Mouse (Mus musculus): ENCODE results near the gene Plxdc1. TPM values are rescaled to one million over a fixed set of nuclear protein-coding genes. Genes with fewer than 3 reads are reported as not detected.
"Not testable (repeated sequence)": the region's sequence is repeated elsewhere in the genome, so short reads cannot be mapped to it uniquely, and the experiment has no call there.

The Plxdc1 gene
- total and polyA plus RNA-seq, 2 experiments, result 0.28 to 1.2 TPM

DNA sequence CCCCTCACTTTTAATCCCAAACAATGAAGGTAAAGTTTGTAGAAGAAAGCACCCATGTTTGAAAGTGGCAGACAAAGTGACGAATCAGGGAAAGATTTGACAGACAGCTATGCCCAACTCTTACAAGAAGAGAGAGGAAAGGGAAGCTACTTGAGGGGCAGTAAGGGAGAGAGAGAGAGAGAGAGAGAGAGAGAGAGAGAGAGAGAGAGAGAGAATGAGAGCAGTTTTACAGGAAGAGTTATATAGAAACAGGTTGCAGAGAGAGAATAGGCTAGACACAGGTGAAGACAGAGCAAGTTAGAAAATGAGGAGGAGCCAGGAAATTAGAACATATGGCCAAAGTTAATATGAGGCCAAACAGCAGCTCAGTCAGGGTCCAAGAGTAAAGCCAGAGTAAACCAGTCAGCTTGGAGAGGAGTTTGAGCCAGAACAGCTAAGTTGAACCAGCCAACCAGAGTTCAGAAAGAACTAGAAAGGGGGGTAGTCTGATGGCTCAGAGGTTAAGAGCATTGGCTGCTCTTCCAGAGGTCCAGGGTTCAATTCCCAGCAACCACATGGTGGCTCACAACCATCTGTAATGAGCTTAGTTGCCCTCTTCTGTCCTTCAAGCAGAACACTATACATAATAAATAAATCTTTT is 33.8 kb downstream of the Plxdc1 start:
- no peaks in the 10 kb centered on the region for H3K36me3 ChIP-seq (ENCODE audit: control insufficient read depth, insufficient read depth, low read length)
- no peak overlapping the region for H3K27ac ChIP-seq (replicated peaks; ENCODE audit: insufficient read depth, low read depth, low read length)
- TF ChIP-seq POLR2A (IDR thresholded peaks at IDR 0.05; ENCODE audit: extremely low read depth, insufficient read depth, low read length), result no peak
- TF ChIP-seq CTCF (IDR thresholded peaks at IDR 0.05; ENCODE audit: low read depth, low read length), result no peak
- H3K79me2 ChIP-seq (ENCODE audit: control insufficient read depth, insufficient read depth, low read length), result no peaks in the 10 kb centered on the region
- no peaks in the 10 kb centered on the region for H3K4me1 ChIP-seq (ENCODE audit: control insufficient read depth, insufficient read depth, low read length)
- H3K27me3 ChIP-seq (ENCODE audit: control insufficient read depth, insufficient read depth, low read length), result no peaks in the 10 kb centered on the region
- DNase-seq (ENCODE audit: extremely low read depth, low read depth, low spot score), result no peak
- 88% methylated on average over 1 of the region's 1 CpGs for WGBS
- H3K4me3 ChIP-seq (ENCODE audit: insufficient read depth, low read depth, low read length), result no peak overlapping the region
- H3K9ac ChIP-seq (ENCODE audit: low read depth, low read length), result no peak overlapping the region

DNA sequence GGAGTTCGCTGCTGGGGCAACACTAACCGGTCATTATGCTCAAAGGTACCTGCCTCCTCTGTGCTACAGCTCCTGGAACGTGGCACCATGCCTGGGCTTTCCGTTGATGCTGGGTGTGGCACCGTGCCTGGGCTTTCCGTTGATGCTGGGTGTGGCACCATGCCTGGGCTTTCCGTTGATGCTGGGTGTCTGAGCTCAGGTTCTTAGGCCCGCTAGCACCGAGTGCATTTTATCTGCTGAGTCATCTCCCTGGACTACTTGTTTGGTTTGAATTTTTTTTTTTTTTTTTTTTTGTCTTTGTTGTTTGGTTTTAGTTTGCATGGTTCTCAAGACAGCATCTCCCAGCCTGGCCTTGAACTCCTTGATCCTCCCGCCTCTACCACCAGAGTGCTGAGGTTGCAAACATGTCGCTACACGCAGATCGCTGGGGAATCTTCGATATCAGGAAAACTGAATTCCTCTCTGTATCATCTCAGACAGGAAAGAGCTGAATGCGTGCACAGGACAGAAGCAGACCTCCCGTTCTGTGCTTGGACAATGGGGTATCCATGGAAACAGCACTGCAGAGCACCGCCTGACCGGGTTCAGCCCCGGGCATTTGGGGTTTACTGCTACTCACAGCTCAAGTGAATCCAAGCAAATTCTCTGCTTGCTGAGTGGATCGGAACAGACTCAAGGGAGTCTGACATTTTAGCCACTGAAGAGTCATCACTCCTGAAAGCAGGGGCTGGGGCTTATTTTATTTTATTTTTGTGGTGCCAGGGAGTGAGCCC is 36.4 kb downstream of the Plxdc1 start:
- no peak for DNase-seq (ENCODE audit: extremely low read depth, low read depth, low spot score)
- Histone ChIP-seq H3K36me3 (ENCODE audit: control insufficient read depth, insufficient read depth, low read length) (no peaks in the 10 kb centered on the region), H3K27ac (replicated peaks; ENCODE audit: insufficient read depth, low read depth, low read length) (no peak overlapping the region), H3K27me3 (ENCODE audit: control insufficient read depth, insufficient read depth, low read length) (no peaks in the 10 kb centered on the region), H3K4me3 (ENCODE audit: insufficient read depth, low read depth, low read length) (no peak overlapping the region), H3K9ac (ENCODE audit: low read depth, low read length) (no peak overlapping the region), H3K79me2 (ENCODE audit: control insufficient read depth, insufficient read depth, low read length) (no peaks in the 10 kb centered on the region), H3K4me1 (ENCODE audit: control insufficient read depth, insufficient read depth, low read length) (no peaks in the 10 kb centered on the region)
- no peak for TF ChIP-seq CTCF (IDR thresholded peaks at IDR 0.05; ENCODE audit: low read depth, low read length)
- no peak for TF ChIP-seq POLR2A (IDR thresholded peaks at IDR 0.05; ENCODE audit: extremely low read depth, insufficient read depth, low read length)
- 64% methylated on average over 20 of the region's 20 CpGs for WGBS

DNA sequence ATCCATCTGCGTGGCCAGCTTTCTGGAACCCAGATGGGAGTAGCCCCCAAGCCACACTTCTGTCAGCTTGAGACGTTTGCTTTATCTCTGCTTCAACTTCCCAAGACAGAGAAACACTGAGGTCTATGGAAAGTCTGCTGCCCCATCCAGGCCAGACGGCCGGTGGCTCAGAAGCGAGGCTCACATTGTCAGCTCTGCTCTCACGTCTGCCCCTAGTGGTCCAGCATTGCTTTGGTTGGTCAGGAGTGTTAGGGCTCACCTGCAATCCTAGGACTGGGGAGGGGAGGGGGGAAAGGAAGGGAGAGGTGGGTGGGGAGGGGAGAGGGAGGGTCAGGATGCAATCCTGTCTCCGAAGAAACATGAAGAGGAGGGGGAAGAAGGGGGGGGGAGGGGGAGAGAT is 38.8 kb downstream of the Plxdc1 start:
- H3K36me3 ChIP-seq (ENCODE audit: control insufficient read depth, insufficient read depth, low read length), result no peaks in the 10 kb centered on the region
- no peak for DNase-seq (ENCODE audit: extremely low read depth, low read depth, low spot score)
- 28% methylated on average over 7 of the region's 7 CpGs for whole genome bisulfite sequencing
- no peak overlapping the region for H3K27ac ChIP-seq (replicated peaks; ENCODE audit: insufficient read depth, low read depth, low read length)
- no peak overlapping the region for H3K9ac ChIP-seq (ENCODE audit: low read depth, low read length)
- no peaks in the 10 kb centered on the region for H3K79me2 ChIP-seq (ENCODE audit: control insufficient read depth, insufficient read depth, low read length)
- H3K27me3 ChIP-seq (ENCODE audit: control insufficient read depth, insufficient read depth, low read length), result no peaks in the 10 kb centered on the region
- TF ChIP-seq POLR2A (IDR thresholded peaks at IDR 0.05; ENCODE audit: extremely low read depth, insufficient read depth, low read length) (no peak), CTCF (IDR thresholded peaks at IDR 0.05; ENCODE audit: low read depth, low read length) (peak; percentile 65)
- no peak overlapping the region for H3K4me3 ChIP-seq (ENCODE audit: insufficient read depth, low read depth, low read length)
- no peaks in the 10 kb centered on the region for H3K4me1 ChIP-seq (ENCODE audit: control insufficient read depth, insufficient read depth, low read length)

DNA sequence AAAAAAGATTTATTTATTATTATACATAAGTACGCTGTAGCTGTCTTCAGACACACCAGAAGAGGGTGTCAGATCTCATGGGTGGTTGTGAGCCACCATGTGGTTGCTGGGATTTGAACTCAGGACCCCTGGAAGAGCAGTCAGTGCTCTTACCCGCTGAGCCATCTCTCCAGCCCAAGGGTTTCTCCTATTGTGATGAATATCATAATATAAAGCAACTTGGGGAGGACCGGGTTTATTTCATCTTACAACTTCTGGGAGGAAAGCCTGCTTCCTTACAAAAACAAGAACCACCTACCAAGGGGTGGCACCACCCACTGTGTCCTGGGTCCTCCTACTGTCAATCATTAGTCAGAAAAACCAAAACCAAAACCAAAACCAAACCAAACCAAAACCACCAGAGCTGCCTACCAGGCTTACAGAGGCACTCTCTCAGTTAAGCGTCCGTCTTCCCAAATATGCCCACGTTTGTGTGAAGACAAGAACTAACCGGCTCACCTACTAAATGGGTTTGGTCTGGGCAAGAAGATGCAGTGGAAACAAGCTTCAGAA is 40.4 kb downstream of the Plxdc1 start:
- DNase-seq (ENCODE audit: extremely low read depth, low read depth, low spot score), result peak; percentile 31
- H3K27me3 ChIP-seq (ENCODE audit: control insufficient read depth, insufficient read depth, low read length); H3K79me2 ChIP-seq (ENCODE audit: control insufficient read depth, insufficient read depth, low read length); H3K36me3 ChIP-seq (ENCODE audit: control insufficient read depth, insufficient read depth, low read length); H3K4me1 ChIP-seq (ENCODE audit: control insufficient read depth, insufficient read depth, low read length); H3K9ac ChIP-seq (ENCODE audit: low read depth, low read length); H3K27ac ChIP-seq (replicated peaks; ENCODE audit: insufficient read depth, low read depth, low read length); H3K4me3 ChIP-seq (ENCODE audit: insufficient read depth, low read depth, low read length): not testable (repeated sequence)
- 93% methylated on average over 7 of the region's 7 CpGs for WGBS

DNA sequence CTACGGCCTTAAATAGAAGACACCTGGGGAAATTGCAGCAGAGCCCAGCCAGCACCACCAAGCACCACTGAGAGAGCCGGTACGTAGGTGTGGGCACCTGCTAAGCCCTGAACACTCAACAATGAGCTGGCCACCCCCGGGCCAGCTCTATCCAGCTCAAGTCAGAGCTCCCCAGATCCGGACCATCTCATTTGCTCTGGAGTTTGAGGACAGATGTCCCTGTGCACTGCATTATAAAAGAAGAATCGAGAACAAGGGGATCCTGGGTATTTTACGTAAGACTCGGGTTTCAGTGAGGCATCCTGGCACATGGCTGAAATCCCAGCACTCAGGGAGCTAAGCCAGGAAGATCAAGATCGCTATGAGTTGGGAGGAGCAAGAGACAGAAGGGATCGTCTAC is 41.2 kb downstream of the Plxdc1 start:
- Histone ChIP-seq H3K9ac (ENCODE audit: low read depth, low read length) (no peak overlapping the region), H3K27ac (replicated peaks; ENCODE audit: insufficient read depth, low read depth, low read length) (no peak overlapping the region), H3K36me3 (ENCODE audit: control insufficient read depth, insufficient read depth, low read length) (no peaks in the 10 kb centered on the region), H3K4me1 (ENCODE audit: control insufficient read depth, insufficient read depth, low read length) (no peaks in the 10 kb centered on the region), H3K79me2 (ENCODE audit: control insufficient read depth, insufficient read depth, low read length) (no peaks in the 10 kb centered on the region), H3K27me3 (ENCODE audit: control insufficient read depth, insufficient read depth, low read length) (no peaks in the 10 kb centered on the region), H3K4me3 (ENCODE audit: insufficient read depth, low read depth, low read length) (no peak overlapping the region)
- 90% methylated on average over 10 of the region's 10 CpGs for WGBS
- TF ChIP-seq CTCF (IDR thresholded peaks at IDR 0.05; ENCODE audit: low read depth, low read length), result no peak
- TF ChIP-seq POLR2A (IDR thresholded peaks at IDR 0.05; ENCODE audit: extremely low read depth, insufficient read depth, low read length), result no peak
- no peak for DNase-seq (ENCODE audit: extremely low read depth, low read depth, low spot score)

DNA sequence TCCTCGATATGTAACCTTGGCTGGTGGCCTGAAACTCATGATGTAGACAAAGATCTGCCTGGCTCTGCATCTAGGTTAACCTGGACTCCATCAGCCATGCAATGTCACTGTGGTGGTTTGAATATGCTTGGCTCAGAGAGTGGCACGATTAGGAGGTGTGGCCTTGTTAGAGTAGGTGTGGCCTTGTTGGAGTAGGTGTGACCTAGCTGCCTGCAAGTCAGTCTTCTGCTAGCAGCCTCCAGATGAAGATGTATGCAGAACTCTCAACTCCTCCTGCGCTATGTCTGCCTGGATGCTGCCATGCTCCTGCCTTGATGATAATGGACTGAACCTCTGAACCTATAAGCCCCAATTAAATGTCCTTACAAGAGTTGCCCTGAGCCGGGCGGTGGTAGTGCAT is 43.0 kb downstream of the Plxdc1 start:
- H3K4me3 ChIP-seq (ENCODE audit: insufficient read depth, low read depth, low read length), result no peak overlapping the region
- no peaks in the 10 kb centered on the region for H3K36me3 ChIP-seq (ENCODE audit: control insufficient read depth, insufficient read depth, low read length)
- no peak overlapping the region for H3K27ac ChIP-seq (replicated peaks; ENCODE audit: insufficient read depth, low read depth, low read length)
- WGBS, result 67% methylated on average over 5 of the region's 5 CpGs
- H3K27me3 ChIP-seq (ENCODE audit: control insufficient read depth, insufficient read depth, low read length), result no peaks in the 10 kb centered on the region
- no peaks in the 10 kb centered on the region for H3K4me1 ChIP-seq (ENCODE audit: control insufficient read depth, insufficient read depth, low read length)
- no peak overlapping the region for H3K9ac ChIP-seq (ENCODE audit: low read depth, low read length)
- H3K79me2 ChIP-seq (ENCODE audit: control insufficient read depth, insufficient read depth, low read length), result no peaks in the 10 kb centered on the region
- TF ChIP-seq CTCF (IDR thresholded peaks at IDR 0.05; ENCODE audit: low read depth, low read length) (no peak), POLR2A (IDR thresholded peaks at IDR 0.05; ENCODE audit: extremely low read depth, insufficient read depth, low read length) (no peak)
- DNase-seq (ENCODE audit: extremely low read depth, low read depth, low spot score), result peak; percentile 14

All from liver, adult 2 months (tissue).